Mouse (Mus musculus) frontal cortex, adult (tissue): ENCODE results near the gene Fgd6.

Experiments used
- ATAC-seq: cut with Nextera tagmentation; 2 replicates; pipeline ENCODE4 v1.9.2; 2017; ENCODE audit warnings: mild to moderate bottlenecking, moderate library complexity, mixed read lengths; ENCODE audit not compliant: low TSS enrichment

The Fgd6 gene

DNA sequence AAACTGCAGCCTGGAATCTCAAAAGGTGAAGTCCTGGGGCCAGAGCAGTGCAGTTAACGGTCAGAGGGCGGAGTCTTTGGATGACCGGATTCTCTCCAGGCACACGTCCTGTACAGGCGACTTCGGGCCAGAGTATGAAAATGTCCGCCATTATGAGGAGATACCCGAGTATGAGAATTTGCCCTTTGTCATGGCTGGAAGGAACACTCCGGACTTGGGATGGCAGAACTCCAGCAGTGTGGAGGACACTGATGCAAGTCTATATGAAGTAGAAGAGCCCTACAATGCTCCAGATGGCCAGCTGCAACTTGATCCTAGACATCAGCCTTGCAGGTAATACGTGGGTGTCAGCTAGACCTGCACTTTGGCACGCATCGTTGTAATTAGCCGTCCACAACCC, 9.5 kb downstream of the Fgd6 start:
- no peak for ATAC-seq

DNA sequence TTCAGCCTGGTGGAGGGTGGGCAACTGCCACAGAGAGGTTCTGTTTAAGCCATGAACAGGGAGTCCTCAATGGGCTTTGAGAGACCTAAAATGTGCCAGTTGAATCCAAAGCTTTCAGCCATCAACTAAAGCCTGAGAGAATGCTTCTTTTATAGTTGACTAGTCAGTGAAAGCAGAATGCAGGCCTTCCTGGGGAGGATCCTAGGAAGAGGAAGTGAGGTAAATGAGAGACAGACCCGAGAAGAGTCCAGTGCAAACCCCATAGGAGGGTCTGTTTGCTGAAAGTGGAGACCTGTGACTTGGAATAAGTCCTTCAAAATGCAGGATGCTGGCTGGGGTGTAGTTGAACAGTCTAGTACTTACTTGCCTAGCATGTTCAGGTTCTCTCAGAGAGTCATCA, 11.2 kb downstream of the Fgd6 start:
- ATAC-seq = no peak

DNA sequence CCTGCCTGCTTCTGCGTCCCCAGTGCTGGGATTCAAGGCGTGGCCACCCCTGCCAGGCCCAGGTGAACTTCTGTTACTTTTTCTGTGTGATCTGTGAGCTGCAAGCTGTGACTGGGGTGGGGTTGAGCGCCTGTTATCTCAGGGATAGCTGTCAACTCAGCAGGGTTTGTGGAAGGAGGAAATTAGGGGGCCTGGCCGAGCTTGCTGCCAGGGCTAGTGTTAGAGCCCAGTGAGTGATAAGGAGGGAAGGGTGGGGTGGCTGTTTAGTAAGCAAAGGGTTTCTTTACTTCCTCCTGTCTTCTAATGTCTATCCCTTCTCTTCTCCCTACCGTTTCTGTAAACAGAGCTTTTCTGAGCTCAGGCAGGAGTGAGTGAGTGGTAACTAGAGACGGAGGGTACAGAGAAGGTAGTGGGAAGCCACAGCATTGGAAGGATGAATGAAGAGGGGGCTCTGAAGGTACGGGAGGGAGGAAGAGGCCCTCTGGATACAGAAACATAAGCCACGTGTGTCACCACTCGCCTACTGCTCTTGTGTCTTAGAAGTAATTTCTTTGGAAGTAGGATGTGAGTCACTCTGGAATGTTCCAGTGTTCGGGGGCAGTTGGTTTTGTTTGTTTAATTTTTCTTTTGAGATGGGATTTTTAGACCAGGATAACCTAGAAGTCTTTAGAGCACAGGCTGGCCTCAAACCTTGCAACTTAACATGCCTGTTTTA, 12.2 kb downstream of the Fgd6 start:
- no peak for ATAC-seq

DNA sequence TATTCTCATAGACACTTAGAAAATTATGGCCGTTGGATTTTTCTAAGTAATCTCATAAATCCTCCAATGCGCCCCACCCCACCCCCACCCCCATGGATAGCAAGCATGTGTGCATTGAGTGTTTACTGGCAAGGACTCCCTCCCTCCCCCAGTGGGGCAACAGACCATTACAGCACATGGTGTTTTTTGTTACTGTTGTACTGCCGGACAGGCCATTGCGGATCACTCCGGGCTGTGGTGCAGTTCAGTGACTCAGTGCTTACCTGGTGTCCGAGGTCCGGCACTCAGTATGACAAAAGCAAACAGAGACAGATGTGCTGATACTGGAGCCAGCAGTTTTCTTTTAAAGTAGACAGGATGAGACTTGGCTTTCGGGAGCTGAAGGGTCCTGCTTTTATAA, 13.3 kb downstream of the Fgd6 start:
- no peak for ATAC-seq

DNA sequence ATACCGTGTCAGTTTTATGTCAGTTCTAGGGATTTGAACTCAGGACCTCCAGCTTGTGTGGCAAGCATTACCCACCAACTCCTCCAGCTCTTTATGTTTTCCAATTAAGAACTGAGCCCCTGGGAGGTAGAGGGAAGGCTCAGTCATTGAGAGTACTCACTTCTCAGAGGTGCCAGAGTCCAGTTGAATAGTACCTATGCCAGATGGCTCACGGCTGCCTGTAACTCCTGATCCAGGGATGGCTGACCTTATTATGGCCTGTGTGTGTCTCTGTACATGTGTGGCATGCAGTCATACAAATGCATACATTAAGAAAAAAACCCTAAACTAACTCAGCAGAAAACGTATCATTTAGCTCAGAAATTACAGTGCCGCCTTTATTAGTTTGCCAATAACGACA, 14.9 kb downstream of the Fgd6 start:
- ATAC-seq = no peak

DNA sequence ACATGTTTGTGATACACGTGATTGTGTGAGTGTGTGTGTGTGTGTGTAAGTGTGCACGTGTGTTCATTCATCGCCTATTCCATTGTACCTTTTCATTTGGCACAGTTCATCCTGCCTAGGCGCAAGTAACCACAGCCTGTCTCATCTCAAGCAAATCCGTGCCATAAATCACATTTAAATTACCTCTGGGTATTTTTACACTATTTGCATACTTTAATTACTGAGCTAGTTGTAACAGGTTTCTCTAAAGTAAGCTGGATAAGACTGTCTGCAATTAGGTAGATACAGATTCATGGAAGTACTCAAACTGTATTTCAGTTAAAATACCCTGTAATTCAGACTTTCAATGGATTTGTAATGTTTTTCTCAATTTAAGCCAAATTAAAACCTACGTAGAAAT, 20.7 kb downstream of the Fgd6 start:
- no peak for ATAC-seq

DNA sequence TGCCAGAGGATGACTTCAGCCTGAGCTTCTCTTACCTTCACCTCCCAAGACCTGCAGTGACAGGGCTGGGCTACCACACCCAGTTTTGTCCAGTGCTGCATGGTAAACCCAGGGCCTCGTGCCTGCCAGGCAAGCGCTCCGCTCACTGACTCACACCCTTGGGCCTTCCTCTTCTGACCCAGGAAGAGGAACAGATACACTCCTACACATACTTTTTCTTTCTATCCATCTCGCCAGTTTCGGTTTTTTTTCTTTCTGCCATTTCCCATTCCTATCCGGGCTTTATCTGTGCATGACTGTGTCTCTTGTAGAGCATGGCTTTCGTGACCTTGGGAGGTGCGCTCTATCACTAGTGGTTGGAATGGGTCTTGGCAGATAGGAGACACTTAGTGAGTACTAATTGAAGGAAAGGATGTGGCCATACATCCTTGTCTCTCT, 23.8 kb downstream of the Fgd6 start:
- no peak for ATAC-seq

DNA sequence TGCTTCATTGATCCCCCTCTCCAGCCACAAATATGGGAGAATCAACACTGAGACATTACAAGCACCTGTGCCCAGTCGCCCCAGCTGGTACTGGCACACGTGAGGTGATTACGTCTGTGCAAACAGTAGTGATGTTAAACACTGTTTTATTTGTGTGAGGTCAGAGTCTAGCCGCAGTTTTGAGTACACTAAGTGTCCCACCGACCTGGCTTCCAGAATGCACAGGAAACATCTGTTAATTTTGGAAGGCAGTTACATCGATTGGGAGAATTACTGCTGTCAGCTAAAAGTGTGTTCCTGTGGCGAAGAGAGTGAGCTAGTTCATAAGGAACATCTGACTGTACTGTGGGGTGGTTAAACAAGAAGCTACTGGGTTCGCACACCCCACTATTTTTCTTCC, 24.4 kb downstream of the Fgd6 start:
- ATAC-seq = no peak

DNA sequence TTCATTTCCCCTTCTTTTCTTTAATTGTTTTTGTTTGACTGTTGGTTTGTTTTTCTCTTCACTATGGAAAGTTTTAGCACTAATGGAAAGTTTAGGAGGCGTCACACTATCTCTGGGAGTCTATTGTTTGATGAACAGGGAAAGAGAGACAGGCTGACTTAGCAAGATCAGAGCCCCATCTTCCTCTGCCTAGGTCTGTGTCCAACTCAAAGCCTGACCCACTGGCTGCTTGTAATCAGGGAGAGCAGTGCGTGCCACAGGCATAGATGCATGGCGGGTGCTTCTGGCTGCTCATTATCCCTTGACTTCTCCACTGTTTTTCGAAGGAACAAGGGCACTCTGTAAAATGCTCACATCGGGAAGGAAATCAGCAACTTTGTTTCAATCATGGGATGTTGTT, 26.6 kb downstream of the Fgd6 start:
- ATAC-seq = no peak

DNA sequence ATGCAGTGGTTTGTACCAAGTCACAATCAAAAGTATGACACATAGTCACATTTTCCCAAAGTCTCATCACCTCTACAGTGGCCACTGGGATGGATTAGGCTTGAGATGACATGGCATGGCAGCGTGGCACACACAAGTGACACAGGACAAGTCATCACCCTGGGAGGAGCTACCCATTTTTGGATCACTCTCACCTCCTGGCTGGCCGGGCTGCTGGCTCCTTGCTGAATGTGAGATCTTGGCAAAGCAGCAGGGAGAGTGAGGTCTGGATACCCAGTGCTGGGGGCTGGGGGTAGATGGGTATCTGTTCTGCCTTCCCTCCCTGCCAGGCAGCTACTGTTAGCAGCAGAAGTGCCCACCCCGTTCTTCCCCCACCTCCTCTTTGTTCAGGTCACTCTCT, 31.1 kb downstream of the Fgd6 start:
- ATAC-seq = no peak

DNA sequence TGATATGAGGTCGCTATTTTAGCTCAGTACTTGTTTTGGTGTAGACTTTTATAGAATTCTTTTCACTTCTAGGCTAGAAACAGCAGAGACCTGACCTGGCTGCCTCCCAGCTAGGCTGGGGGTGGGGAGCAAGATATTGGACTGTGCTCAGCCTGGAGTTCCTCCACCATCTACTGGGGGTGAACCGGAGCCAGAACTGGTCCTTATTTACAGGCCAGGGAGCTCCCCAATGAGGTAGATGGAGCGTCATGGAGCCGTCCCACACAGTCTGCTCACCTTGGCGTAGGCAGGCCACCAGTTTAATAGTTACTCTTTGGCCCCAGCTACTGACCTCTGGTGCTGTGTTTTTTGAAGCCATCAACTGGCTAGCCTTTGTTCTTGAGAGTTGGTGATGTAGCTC, 32.9 kb downstream of the Fgd6 start:
- no peak for ATAC-seq

DNA sequence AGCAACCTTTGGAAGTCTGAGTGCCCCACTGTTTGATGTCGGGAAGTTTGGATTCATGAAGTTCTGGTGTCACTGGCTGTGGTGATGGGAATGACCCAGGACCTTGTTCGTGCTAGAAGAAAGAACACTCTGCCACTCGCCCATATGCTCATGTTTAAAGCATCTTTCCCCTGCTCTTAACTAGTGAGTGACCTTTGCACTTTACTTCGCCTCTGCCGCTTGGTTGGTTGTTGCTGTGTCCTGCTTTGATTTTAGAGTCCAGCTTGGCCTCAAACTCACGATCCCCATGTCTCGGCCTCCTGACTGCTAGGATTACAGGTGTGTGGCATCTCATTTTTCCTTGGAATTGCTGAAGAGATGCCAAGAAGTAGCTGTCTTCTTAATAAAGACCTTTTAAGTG, 35.8 kb downstream of the Fgd6 start:
- no peak for ATAC-seq

DNA sequence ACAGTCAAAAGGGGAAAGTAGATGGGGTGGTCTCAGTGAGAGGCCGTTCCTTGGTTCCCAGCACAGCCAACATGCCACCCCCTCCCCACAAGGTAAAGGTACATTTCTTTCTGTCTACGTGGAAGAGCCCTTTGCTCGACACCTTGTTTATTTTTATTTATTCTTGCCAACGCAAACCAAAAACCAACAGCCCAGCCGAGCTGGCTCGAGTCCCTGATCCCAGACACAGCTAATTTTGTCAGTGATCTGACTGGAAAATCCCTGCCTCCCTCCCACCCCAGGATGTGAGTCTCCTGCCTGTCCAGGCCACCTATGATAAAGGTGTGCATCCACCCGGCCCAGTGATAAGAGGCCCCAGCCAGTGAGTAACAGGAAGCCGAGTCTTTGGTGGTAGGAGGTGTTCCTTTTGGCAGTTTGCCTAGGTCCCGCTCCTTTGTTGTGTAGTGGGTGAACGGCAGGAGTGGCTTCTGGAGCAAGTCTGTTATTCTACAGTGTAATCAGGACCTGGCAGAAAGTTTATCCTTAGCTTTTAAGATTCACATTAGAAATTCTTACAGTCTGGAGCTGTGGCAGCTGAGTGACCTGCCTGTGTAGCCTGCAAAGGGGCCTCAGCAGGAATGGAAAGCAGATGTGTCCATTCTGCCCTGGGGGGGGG, 36.6 kb downstream of the Fgd6 start:
- no peak for ATAC-seq

DNA sequence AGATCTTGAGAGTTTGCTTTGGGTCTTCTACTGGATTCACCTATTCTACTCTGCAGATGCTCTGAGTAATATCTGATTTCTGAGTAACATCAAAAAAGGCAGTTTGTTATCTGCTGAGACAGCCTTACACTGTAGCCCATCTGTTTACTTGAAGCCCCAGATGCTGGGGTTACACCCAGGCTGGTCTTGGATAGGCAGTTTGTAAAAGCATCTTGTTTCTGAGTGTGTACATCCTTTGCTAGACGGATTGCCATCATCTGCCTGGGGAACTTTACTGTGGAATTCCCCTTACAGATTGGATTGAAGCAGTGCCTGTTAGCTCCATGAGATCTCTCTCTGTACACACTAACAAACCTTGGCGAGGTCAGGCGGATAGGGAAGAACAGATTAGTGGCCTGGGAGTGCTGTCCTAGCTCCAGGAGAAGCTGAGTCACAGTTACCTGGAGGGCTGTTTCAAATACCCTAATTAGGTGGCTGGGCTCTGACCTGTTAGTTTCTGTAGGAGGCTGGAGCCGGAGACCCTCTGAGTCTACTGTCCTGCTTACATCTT, 37.2 kb downstream of the Fgd6 start:
- no peak for ATAC-seq

DNA sequence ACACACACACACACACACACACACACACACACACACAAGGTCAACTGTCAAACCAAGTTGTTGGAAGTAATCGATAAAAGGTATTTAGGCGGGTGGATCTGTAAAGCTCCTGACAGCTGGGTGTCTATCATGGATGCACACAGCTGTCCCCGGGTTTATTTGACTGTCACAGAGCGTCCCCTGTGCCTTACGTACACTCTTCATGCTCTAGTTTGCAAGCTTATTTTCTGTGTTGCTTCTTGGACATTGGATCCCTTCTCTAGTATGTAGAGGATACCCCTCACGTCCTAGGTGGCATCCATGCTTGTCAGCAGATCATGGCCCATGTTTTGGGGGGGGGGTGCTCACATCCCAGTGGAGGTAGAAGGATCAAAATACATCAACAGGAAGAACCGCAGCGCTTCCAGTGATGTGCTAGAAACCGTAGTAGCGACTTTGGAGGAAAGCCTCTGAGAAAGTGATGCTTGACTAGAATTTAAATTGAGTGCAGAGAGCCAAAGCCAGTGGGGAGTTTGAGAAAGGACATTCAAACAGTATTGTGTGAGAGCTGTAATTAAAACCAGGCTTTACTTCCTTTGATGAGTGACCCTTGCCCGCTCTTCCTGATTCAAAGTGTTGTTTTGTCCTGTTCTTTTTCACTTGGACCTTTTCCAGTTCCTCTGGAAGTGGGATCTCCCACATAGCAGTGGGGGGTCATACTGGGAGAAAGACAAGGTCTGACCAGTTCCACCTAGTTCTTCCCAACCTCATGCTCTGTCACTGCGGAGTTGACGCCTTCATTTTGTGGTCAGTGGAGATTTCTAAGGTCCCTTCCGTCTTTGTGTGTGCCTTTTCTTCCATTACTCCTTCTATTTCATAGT, 41.4 kb downstream of the Fgd6 start:
- ATAC-seq = peak; percentile 41; the same call in 1 of the 2 replicates

DNA sequence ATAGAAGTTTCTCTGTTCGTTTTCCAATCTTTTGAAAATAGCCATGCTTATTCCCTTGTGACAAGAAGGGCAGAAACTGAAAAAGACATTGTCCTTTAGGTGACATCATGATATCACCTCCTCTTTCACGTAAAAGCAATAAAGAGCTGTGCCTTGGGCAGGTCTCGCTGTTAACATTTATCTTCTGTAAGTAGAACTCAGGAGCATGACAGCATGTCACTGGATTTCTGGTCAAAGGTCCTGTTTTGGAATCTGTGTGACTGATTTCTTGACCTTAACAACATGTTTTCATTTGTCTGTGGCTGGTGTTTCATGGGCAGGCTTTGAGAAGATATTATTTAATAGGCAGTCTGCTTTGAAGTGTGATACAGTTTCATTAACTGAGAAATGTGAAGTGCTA, 44.9 kb downstream of the Fgd6 start:
- ATAC-seq = no peak

DNA sequence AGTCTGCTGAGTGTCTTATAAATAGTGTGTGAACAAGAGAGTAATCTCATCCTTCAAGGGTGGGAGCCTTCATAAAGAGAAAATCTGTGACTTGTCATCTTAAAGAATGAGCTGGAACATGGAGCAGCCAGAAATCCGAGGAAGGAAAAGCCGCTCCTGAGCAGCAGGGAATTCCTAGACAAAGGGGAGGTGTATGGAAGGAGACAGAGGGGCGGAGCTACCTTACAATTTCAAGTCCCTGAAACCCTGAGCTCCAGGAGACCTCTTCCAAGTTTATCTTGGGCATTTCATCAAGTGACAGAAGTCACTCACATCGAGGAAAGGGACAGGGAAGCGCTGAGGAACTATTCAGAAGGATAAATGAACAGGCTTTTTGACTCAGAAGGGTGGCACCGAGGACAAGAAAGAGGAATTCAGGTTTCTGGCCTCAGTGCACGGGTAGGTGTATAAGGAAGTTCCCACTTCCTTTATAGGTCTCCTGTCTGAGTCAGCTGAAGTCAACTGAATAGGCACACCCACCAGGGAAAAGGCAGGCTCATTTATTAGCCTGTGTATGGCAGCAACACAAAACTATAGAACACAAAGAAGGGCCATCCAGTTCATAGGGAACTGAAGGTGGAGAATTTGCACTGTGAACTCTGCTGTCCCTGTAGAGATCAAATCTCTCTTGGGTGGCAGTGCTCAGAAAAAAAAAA, 46.4 kb downstream of the Fgd6 start:
- 0 out of 2 replicates have a peak, but pooled peaks have one; percentile 22 for ATAC-seq

DNA sequence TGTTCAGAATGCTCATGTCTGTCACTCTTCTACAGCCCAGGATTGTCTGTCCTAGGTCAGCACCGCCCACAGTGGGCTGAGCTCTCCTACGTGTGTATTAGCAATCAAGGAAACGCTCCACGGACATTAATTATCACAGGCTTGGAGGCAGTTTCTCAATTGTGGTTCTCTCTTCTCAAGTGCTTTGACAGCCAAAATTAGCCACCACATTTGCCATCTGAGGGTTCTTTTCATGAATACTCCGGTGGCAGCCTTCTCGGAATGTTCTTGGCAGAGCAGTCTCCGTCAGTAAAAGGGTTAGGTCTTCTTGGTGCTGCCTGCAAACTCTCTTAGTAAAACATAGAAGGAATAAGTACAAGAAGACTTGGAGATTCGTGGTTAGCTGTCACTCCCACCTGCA, 50.5 kb downstream of the Fgd6 start:
- ATAC-seq = peak; percentile 51; the same call in 1 of the 2 replicates

DNA sequence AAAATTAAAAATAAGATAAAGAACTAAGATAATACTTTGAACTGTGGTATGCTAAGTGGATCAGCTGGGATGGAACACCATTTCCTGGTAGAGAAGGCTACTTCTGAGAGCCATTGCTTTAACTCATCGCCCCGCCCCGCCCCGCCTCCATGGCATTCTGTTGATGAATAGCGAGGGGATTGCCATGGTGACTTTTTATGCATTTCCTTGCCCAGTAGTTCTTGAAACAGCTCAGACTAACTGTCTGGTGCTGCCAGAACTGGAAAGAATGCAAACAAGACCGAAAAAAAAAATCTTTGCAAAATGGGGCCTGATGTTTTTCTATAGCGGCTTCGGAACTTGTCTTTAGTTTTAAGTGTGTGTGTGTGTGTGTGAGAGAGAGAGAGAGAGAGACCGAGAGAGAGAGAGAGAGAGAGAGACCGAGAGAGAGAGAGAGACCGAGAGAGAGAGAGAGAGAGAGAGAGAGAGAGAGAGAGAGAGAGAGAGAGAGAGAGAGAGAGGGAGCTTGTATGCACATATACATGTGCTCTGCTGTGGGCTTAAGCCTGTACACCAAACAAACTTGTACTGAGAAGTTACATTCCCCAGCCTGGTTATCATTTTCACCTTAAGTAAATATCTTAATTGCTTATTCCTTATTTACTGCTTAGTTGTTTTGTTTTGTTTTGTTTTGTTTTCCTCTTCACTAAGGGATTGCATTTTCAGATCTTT, 51.7 kb downstream of the Fgd6 start:
- peak; percentile 65; the same call in 1 of the 2 replicates for ATAC-seq

DNA sequence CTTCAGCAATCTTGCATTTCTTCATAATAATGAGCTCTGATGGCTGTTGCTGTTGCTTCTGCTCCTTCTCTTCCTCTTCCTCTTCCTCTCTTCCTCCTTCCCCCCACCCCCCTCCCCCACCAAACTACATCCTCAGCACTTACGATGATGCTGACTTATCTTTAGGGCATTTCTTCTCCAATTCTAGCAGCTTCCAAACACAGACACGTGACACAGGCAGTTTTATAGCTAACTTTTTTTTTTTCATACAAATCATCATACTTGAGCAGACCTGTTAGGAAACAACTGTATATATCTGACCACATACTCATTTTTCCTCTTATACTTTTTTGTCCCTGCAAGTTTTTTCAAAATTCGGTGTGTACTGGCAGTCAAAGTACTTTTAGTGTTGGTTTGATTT, 54.2 kb downstream of the Fgd6 start:
- no peak for ATAC-seq

DNA sequence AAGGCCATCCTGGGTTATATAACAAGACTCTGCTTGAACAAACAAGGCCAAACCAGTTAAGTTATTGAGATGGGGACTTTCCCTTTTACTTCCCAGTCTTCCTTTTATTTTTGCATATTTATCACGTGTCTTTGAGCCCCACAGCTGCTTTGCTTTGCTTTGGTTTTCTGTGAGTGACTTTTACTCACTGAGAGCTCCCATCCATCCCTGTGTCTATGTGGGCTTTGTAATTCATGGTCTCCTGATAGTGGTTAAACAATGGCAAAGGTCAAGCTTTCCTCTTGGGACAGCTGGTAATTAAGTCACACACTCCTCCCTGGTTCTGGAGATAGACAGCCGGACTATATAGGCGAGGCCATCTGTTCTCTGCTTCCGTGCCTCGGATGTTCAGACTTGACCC, 57.7 kb downstream of the Fgd6 start:
- no peak for ATAC-seq
